Comparison of ENCODE assay signal across 13 mouse cellular contexts in genomic region chr13:116986658-116987057, GRCm38 (mm10).
"Had no signal": no experiment of that assay in that cellular context is flagged by ENCODE, and none has a peak within 500 bp of the region (broad histone marks: within the 10 kb centered on the region; RNA-seq: fewer than 3 reads in every experiment).

No protein-coding gene starts in this region.

- H3K36me3 ChIP-seq: kidney, embryonic 15.5 days; limb, embryonic 10.5 days; liver, embryonic 15.5 days; lung, embryonic 15.5 days had no signal

- H3K4me3 ChIP-seq: kidney, embryonic 15.5 days; left cerebral cortex, adult 2 months; limb, embryonic 10.5 days; liver, embryonic 15.5 days; lung, embryonic 15.5 days; megakaryocyte, embryonic 14.5 days had no signal

- H3K9me3 ChIP-seq: kidney, embryonic 15.5 days; limb, embryonic 10.5 days; liver, embryonic 15.5 days; lung, embryonic 15.5 days; megakaryocyte, embryonic 14.5 days had no signal

- H3K27me3 ChIP-seq: kidney, embryonic 15.5 days; liver, embryonic 15.5 days; lung, embryonic 15.5 days; megakaryocyte, embryonic 14.5 days had no signal

- H3K4me2 ChIP-seq: kidney, embryonic 15.5 days; liver, embryonic 11.5 days; liver, embryonic 15.5 days; lung, embryonic 15.5 days; midbrain, embryonic 11.5 days had no signal

- DNase-seq: kidney, adult 2 months; kidney, postnatal 14 days; thymus, adult 18-20 months; thymus, postnatal 14 days had no signal

- H3K9ac ChIP-seq: kidney, embryonic 15.5 days; liver, embryonic 15.5 days; lung, embryonic 15.5 days had no signal

- ATAC-seq: intestine, embryonic 16.5 days had no signal

- H3K4me1 ChIP-seq: liver, embryonic 15.5 days; megakaryocyte, embryonic 14.5 days had no signal

- H3K27ac ChIP-seq: kidney, embryonic 15.5 days; left cerebral cortex, adult 2 months; limb, embryonic 10.5 days; liver, embryonic 15.5 days; lung, embryonic 15.5 days had no signal
